ENCODE assay signal across 11 mouse cellular contexts in genomic region chr11:57624490-57624893, GRCm38 (mm10). TPM values are rescaled to one million over a fixed set of nuclear protein-coding genes. Genes with fewer than 3 reads are reported as not detected.
DNase-seq lines count a peak whose midpoint lies in the region; ATAC-seq lines count a peak whose summit lies in the region.
"Had no signal": no experiment of that assay in that cellular context is flagged by ENCODE, and none has a peak within 500 bp of the region (broad histone marks: within the 10 kb centered on the region; RNA-seq: fewer than 3 reads in every experiment).

No protein-coding gene starts in this region.

- H3K9ac ChIP-seq in midbrain, embryonic 13.5 days (replicated peaks) = no peak overlapping the region
- H3K9ac ChIP-seq in midbrain, embryonic 11.5 days (ENCODE audit: low read length) = no peak overlapping the region
- no peak overlapping the region for H3K9ac ChIP-seq in embryonic facial prominence, embryonic 13.5 days
- no peak overlapping the region for H3K9ac ChIP-seq in intestine, embryonic 15.5 days
- no peak overlapping the region for H3K9ac ChIP-seq in neural tube, embryonic 12.5 days

- intact Hi-C loops in heart, postnatal 10 days (cut with DNase I) = loop anchor here (10.0 kb wide), 1 partner anchor 310 kb away; no protein-coding TSS in a partner anchor

- ATAC-seq in midbrain, embryonic 13.5 days = peak; percentile 76
- no peak for ATAC-seq in midbrain, embryonic 11.5 days (ENCODE audit: low FRiP score)
- ATAC-seq in embryonic facial prominence, embryonic 13.5 days (ENCODE audit: insufficient number of reproducible peaks, insufficient read depth, low FRiP score, low TSS enrichment, low read depth) = no peak
- ATAC-seq in intestine, embryonic 15.5 days = peak; percentile 45; the same call in 1 of the 2 replicates
- peak; percentile 70 for ATAC-seq in neural tube, embryonic 12.5 days (ENCODE audit: low FRiP score, low read depth)
- ATAC-seq: lung, postnatal 0 days had no signal

- H3K27me3 ChIP-seq in midbrain, embryonic 13.5 days = 0 out of 2 replicates have a peak, but pooled peaks cover 4% of the 10 kb centered on the region
- no peaks in the 10 kb centered on the region for H3K27me3 ChIP-seq in midbrain, embryonic 11.5 days (ENCODE audit: control insufficient read depth, insufficient read depth, low read length)
- H3K27me3 ChIP-seq in embryonic facial prominence, embryonic 13.5 days = 0 out of 2 replicates have a peak, but pooled peaks cover 5% of the 10 kb centered on the region
- no peaks in the 10 kb centered on the region for H3K27me3 ChIP-seq in intestine, embryonic 15.5 days (replicated peaks)
- H3K27me3 ChIP-seq in neural tube, embryonic 12.5 days (replicated peaks) = no peaks in the 10 kb centered on the region

- H3K4me1 ChIP-seq in midbrain, embryonic 13.5 days (replicated peaks) = peaks cover 27% of the 10 kb centered on the region
- H3K4me1 ChIP-seq in midbrain, embryonic 11.5 days (ENCODE audit: control insufficient read depth, insufficient read depth, low read length) = no peaks in the 10 kb centered on the region; the same call in 1 of the 2 replicates
- peaks cover 31% of the 10 kb centered on the region for H3K4me1 ChIP-seq in embryonic facial prominence, embryonic 13.5 days
- H3K4me1 ChIP-seq in intestine, embryonic 15.5 days (replicated peaks) = no peaks in the 10 kb centered on the region
- H3K4me1 ChIP-seq in neural tube, embryonic 12.5 days = peaks cover 11% of the 10 kb centered on the region

- H3K4me3 ChIP-seq in midbrain, embryonic 13.5 days (replicated peaks) = no peak overlapping the region
- no peak overlapping the region for H3K4me3 ChIP-seq in midbrain, embryonic 11.5 days (ENCODE audit: low read depth, low read length)
- no peak overlapping the region for H3K4me3 ChIP-seq in embryonic facial prominence, embryonic 13.5 days
- no peak overlapping the region for H3K4me3 ChIP-seq in intestine, embryonic 15.5 days (replicated peaks)
- H3K4me3 ChIP-seq in neural tube, embryonic 12.5 days = no peak overlapping the region

- no peak overlapping the region for H3K4me2 ChIP-seq in midbrain, embryonic 13.5 days (replicated peaks)
- no peak overlapping the region for H3K4me2 ChIP-seq in midbrain, embryonic 11.5 days
- H3K4me2 ChIP-seq in embryonic facial prominence, embryonic 13.5 days = no peak overlapping the region
- H3K4me2 ChIP-seq in intestine, embryonic 15.5 days (replicated peaks) = no peak overlapping the region
- H3K4me2 ChIP-seq in neural tube, embryonic 12.5 days (replicated peaks) = no peak overlapping the region

- no peaks in the 10 kb centered on the region for H3K36me3 ChIP-seq in midbrain, embryonic 13.5 days
- no peaks in the 10 kb centered on the region for H3K36me3 ChIP-seq in midbrain, embryonic 11.5 days (ENCODE audit: control insufficient read depth, insufficient read depth, low read length)
- H3K36me3 ChIP-seq in embryonic facial prominence, embryonic 13.5 days = no peaks in the 10 kb centered on the region
- H3K36me3 ChIP-seq in intestine, embryonic 15.5 days = no peaks in the 10 kb centered on the region
- H3K36me3 ChIP-seq in neural tube, embryonic 12.5 days = no peaks in the 10 kb centered on the region

- H3K9me3 ChIP-seq in midbrain, embryonic 13.5 days = no peaks in the 10 kb centered on the region
- H3K9me3 ChIP-seq in midbrain, embryonic 11.5 days (ENCODE audit: control insufficient read depth, low read length) = no peaks in the 10 kb centered on the region
- no peaks in the 10 kb centered on the region for H3K9me3 ChIP-seq in embryonic facial prominence, embryonic 13.5 days
- no peaks in the 10 kb centered on the region for H3K9me3 ChIP-seq in intestine, embryonic 15.5 days
- H3K9me3 ChIP-seq in neural tube, embryonic 12.5 days = no peaks in the 10 kb centered on the region

- no peak for DNase-seq in midbrain, embryonic 11.5 days (ENCODE audit: low spot score, missing footprints)
- no peak for DNase-seq in B cell, adult 2 months
- DNase-seq in T-cell, adult 2 months (ENCODE audit: low spot score) = no peak
- no peak for DNase-seq in heart, postnatal 10 days
- DNase-seq: cerebellum, adult 9-11 months had no signal

- H3K27ac ChIP-seq in midbrain, embryonic 13.5 days = no peak overlapping the region
- H3K27ac ChIP-seq in midbrain, embryonic 11.5 days (ENCODE audit: low read depth, low read length) = no peak overlapping the region
- H3K27ac ChIP-seq in embryonic facial prominence, embryonic 13.5 days = 0 out of 2 replicates have a peak overlapping the region, but pooled peaks have one; percentile 48
- no peak overlapping the region for H3K27ac ChIP-seq in intestine, embryonic 15.5 days
- no peak overlapping the region for H3K27ac ChIP-seq in neural tube, embryonic 12.5 days
- H3K27ac ChIP-seq: kidney, postnatal 0 days had no signal

- 60% methylated on average over 5 of the region's 5 CpGs for WGBS in midbrain, embryonic 13.5 days
- WGBS in midbrain, embryonic 11.5 days = 61% methylated on average over 5 of the region's 5 CpGs
- 25% methylated on average over 5 of the region's 5 CpGs for WGBS in embryonic facial prominence, embryonic 13.5 days
- WGBS in intestine, embryonic 15.5 days = 76% methylated on average over 5 of the region's 5 CpGs
- 47% methylated on average over 5 of the region's 5 CpGs for WGBS in neural tube, embryonic 12.5 days

RNA-seq across cellular contexts. Expression of gene Galnt10, which starts 20.8 kb away (rescaled TPM):
- 13.0 and 15.6 TPM in 2 replicates for polyA plus RNA-seq in midbrain, embryonic 13.5 days (2015; fragmentation: Nextera tagmentation; extraction: Ambion mirVana)
- polyA plus RNA-seq in midbrain, embryonic 11.5 days (2014; fragmentation: Nextera tagmentation; extraction: Ambion mirVana) = 12.1 and 13.9 TPM in 2 replicates
- polyA plus RNA-seq in embryonic facial prominence, embryonic 13.5 days (2015; fragmentation: Nextera tagmentation; extraction: Ambion mirVana) = 24.1 and 27.7 TPM in 2 replicates
- 19.3 and 20.3 TPM in 2 replicates for polyA plus RNA-seq in intestine, embryonic 15.5 days (2015; fragmentation: Nextera tagmentation; extraction: Ambion mirVana)
- polyA plus RNA-seq in neural tube, embryonic 12.5 days (2016; fragmentation: Nextera tagmentation; extraction: Ambion mirVana) = 17.4 and 18.4 TPM in 2 replicates
- total RNA-seq in heart, postnatal 10 days (2021) = 10 to 100 TPM; 12.2 to 13.0 TPM

Comparison
In these comparisons a context has a peak if more than half of its experiments do, and no peak if none do; other contexts are left out.
1. ATAC-seq: peak in midbrain, embryonic 13.5 days (single experiment), intestine, embryonic 15.5 days (single experiment) and neural tube, embryonic 12.5 days (single experiment); none in midbrain, embryonic 11.5 days (single experiment) and embryonic facial prominence, embryonic 13.5 days (single experiment).